Mouse (Mus musculus) intestine, embryonic 15.5 days (tissue): Measurements from ENCODE around the gene Akr1b10. TPM values are rescaled to one million over a fixed set of nuclear protein-coding genes. Genes with fewer than 3 reads are reported as not detected.

ENCODE experiments used
- ATAC-seq: fragments of 200-750 bp; cut with Nextera tagmentation; 2 replicates; pipeline ENCODE4 v1.8.0; 2017; ENCODE audit warnings: moderate TSS enrichment, moderate library complexity
- H3K27ac ChIP-seq: fragments of 300-500 bp; sonication (generic); 2 replicates; pipeline ENCODE4 v1.5.1; 2015; ENCODE audit warnings: mild to moderate bottlenecking, inconsistent platforms
- H3K27me3 ChIP-seq: fragments of 300-500 bp; sonication (generic); replicated peaks from 2 replicates; pipeline ENCODE4 v1.6.1; 2015; ENCODE audit warnings: inconsistent platforms
- H3K36me3 ChIP-seq: fragments of 300-500 bp; sonication (generic); 2 replicates; pipeline ENCODE4 v1.6.1; 2015; ENCODE audit warnings: inconsistent platforms
- H3K4me1 ChIP-seq: fragments of 300-500 bp; sonication (generic); replicated peaks from 2 replicates; pipeline ENCODE4 v1.6.1; 2015; ENCODE audit warnings: inconsistent platforms
- H3K4me2 ChIP-seq: fragments of 300-500 bp; sonication (generic); replicated peaks from 2 replicates; pipeline ENCODE4 v1.6.1; 2015; ENCODE audit warnings: mild to moderate bottlenecking, inconsistent platforms
- H3K4me3 ChIP-seq: fragments of 300-500 bp; sonication (generic); replicated peaks from 2 replicates; pipeline ENCODE4 v1.5.1; 2015; ENCODE audit warnings: inconsistent platforms
- H3K9ac ChIP-seq: fragments of 300-500 bp; sonication (generic); 2 replicates; pipeline ENCODE4 v1.6.1; 2015; ENCODE audit warnings: inconsistent platforms
- H3K9me3 ChIP-seq: fragments of 300-500 bp; sonication (generic); 2 replicates; pipeline ENCODE4 v1.6.1; 2016; ENCODE audit warnings: inconsistent platforms
- WGBS: fragments of 180-500 bp; shearing (Covaris S2); methylation state at CpG from one replicate; pipeline ENCODE4 v1.1.7; 2015; 5-methylcytosine and 5-hydroxymethylcytosine counted together
- polyA plus RNA-seq: library from polyadenylated mRNA; unstranded; fragments of >200 nt; fragmentation: Nextera tagmentation; extraction: Ambion mirVana; gene quantifications from 2 replicates; pipeline ENCODE4 v1.2.1, GENCODE M21; 2015

Gene Akr1b10
- polyA plus RNA-seq, 1 experiment from 2014 or later, result 14.5 TPM

DNA sequence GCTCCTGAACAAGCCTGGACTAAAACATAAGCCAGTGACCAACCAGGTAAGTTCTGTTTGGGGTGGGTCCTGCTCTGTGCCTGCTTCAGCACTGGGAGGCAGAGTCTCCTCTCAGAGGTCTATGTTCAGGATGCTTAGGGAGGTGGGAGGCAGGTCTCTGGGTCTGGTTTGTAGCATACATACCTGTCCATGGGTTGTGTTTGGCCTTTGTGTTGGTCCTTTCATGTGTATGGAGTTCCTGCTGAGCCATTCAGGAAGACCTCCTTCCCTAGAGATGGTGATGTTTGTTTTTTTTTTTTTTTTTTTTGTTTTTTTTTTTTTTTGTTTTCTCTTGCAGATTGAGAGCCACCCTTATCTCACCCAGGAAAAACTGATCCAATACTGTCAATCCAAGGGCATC lies 35.1 kb downstream of the Akr1b10 start:
- no peak overlapping the region for H3K4me3 ChIP-seq
- no peaks in the 10 kb centered on the region for H3K4me1 ChIP-seq
- no peaks in the 10 kb centered on the region for H3K27me3 ChIP-seq
- H3K4me2 ChIP-seq, result no peak overlapping the region
- ATAC-seq, result no peak
- H3K9me3 ChIP-seq, result no peaks in the 10 kb centered on the region
- no peaks in the 10 kb centered on the region for H3K36me3 ChIP-seq
- no peak overlapping the region for H3K27ac ChIP-seq
- no peak overlapping the region for H3K9ac ChIP-seq

DNA sequence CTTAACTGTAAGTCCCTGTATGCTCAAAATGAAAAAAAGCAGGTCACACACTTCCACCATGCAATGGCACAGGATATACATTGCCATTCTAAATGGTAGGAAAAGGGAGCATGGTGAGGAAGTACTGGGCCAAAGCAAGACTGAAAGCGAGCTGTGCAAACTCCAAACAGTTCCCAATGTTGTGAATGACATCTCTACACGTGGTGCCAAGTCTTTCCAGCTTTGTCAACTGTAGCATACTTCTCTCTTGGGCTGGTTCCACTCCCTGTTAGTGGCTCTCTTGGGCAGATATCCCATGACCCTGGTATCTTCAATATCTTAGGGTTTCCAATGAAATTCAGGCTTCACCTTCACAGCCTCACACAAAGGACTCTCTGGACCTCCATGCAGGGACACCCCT lies 55.0 kb downstream of the Akr1b10 start:
- no peaks in the 10 kb centered on the region for H3K4me1 ChIP-seq

GRCm38 (mm10) chr6:34441556-34442257 lies 57.7 kb downstream of the Akr1b10 start:
- WGBS, result 63% methylated on average over 9 of the region's 9 CpGs
- no peaks in the 10 kb centered on the region for H3K9me3 ChIP-seq
- no peak for ATAC-seq

More for the DNA sequence above, 55.0 kb downstream of the Akr1b10 start:
- H3K9ac ChIP-seq, result no peak overlapping the region
- no peak overlapping the region for H3K4me3 ChIP-seq
- no peaks in the 10 kb centered on the region for H3K27me3 ChIP-seq
- WGBS, result 78% methylated on average over 2 of the region's 2 CpGs
- no peak for ATAC-seq
- H3K27ac ChIP-seq, result no peak overlapping the region
- H3K4me2 ChIP-seq, result no peak overlapping the region
- no peaks in the 10 kb centered on the region for H3K36me3 ChIP-seq
- H3K9me3 ChIP-seq, result no peaks in the 10 kb centered on the region

DNA sequence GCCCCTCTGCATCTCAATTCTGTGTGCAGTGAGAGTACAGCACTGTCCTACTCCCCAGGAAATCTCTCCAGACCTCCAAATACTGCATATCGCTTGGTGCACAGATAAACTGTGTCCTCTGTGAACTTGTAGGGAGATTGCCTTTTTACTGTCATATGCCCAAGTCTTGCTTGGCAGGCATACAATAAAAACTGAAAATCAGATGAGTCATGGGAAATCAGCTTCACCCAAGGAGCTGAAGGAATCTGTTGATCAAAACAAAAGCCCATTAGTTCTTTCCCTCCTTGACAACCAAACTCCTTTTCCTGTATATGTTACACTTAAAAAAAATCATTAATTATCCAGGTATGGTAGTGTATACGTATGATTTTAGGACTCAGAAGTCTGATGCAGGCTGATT lies 59.8 kb downstream of the Akr1b10 start:
- H3K4me2 ChIP-seq, result no peak overlapping the region
- H3K4me3 ChIP-seq, result no peak overlapping the region
- H3K4me1 ChIP-seq, result no peaks in the 10 kb centered on the region
- ATAC-seq, result no peak
- no peak overlapping the region for H3K9ac ChIP-seq
- no peak overlapping the region for H3K27ac ChIP-seq
- H3K36me3 ChIP-seq, result no peaks in the 10 kb centered on the region
- no peaks in the 10 kb centered on the region for H3K9me3 ChIP-seq
- H3K27me3 ChIP-seq, result no peaks in the 10 kb centered on the region
- WGBS, result 68% methylated on average over 2 of the region's 2 CpGs

More at GRCm38 (mm10) chr6:34441556-34442257, 57.7 kb downstream of the Akr1b10 start:
- H3K36me3 ChIP-seq, result no peaks in the 10 kb centered on the region
- H3K9ac ChIP-seq, result no peak overlapping the region
- no peak overlapping the region for H3K4me2 ChIP-seq
- H3K27ac ChIP-seq, result no peak overlapping the region
- no peaks in the 10 kb centered on the region for H3K27me3 ChIP-seq
- no peaks in the 10 kb centered on the region for H3K4me1 ChIP-seq
- no peak overlapping the region for H3K4me3 ChIP-seq

Other genes starting within 250 kb of the Akr1b10 start
- 37.3 and 42.6 TPM in 2 replicates for gene Slc35b4, start 207.1 kb upstream of the Akr1b10 start, polyA plus RNA-seq
- 130 and 136 TPM in 2 replicates for gene Akr1b3, start 66.7 kb upstream of the Akr1b10 start, polyA plus RNA-seq
- gene Akr1b8, start 30.1 kb upstream of the Akr1b10 start, polyA plus RNA-seq, result 4.8 and 5.5 TPM in 2 replicates
- gene Akr1b7, start 28.1 kb downstream of the Akr1b10 start, polyA plus RNA-seq, result 2.5 and 43.7 TPM in 2 replicates
- 40.4 and 49.7 TPM in 2 replicates for gene Bpgm, start 92.0 kb downstream of the Akr1b10 start, polyA plus RNA-seq
- 338 and 366 TPM in 2 replicates for gene Cald1, start 214.3 kb downstream of the Akr1b10 start, polyA plus RNA-seq